Mouse (Mus musculus) stomach, embryonic 16.5 days (tissue): ENCODE results near the gene Nfatc4. TPM values are rescaled to one million over a fixed set of nuclear protein-coding genes. Genes with fewer than 3 reads are reported as not detected.

Experiments
- ATAC-seq: fragments of 200-750 bp; cut with Nextera tagmentation; 2 replicates; pipeline ENCODE4 v1.8.0; 2017; ENCODE audit warnings: moderate number of reproducible peaks, moderate TSS enrichment; ENCODE audit not compliant: insufficient read depth, low FRiP score
- H3K27ac ChIP-seq: fragments of 300-500 bp; sonication (generic); 2 replicates; pipeline ENCODE4 v1.5.1; 2014; ENCODE audit warnings: low read length
- H3K27me3 ChIP-seq: fragments of 300-500 bp; sonication (generic); 2 replicates; pipeline ENCODE4 v1.6.1; 2014; ENCODE audit warnings: low read length, control low read depth, mixed read lengths; ENCODE audit not compliant: control insufficient read depth, insufficient read depth
- H3K36me3 ChIP-seq: fragments of 300-500 bp; sonication (generic); 2 replicates; pipeline ENCODE4 v1.6.1; 2014; ENCODE audit warnings: low read length; ENCODE audit not compliant: control insufficient read depth, insufficient read depth
- H3K4me1 ChIP-seq: fragments of 300-500 bp; sonication (generic); 2 replicates; pipeline ENCODE4 v1.6.1; 2014; ENCODE audit warnings: low read length, control low read depth, mixed read lengths; ENCODE audit not compliant: control insufficient read depth, insufficient read depth
- H3K4me2 ChIP-seq: fragments of 300-500 bp; sonication (generic); 2 replicates; pipeline ENCODE4 v1.6.1; 2014; ENCODE audit warnings: low read depth, low read length, mixed read lengths
- H3K4me3 ChIP-seq: fragments of 300-500 bp; sonication (generic); replicated peaks from 2 replicates; pipeline ENCODE4 v1.5.1; 2014; ENCODE audit warnings: mild to moderate bottlenecking, low read length
- H3K9ac ChIP-seq: fragments of 300-500 bp; sonication (generic); 2 replicates; pipeline ENCODE4 v1.6.1; 2014; ENCODE audit warnings: low read length
- H3K9me3 ChIP-seq: fragments of 300-500 bp; sonication (generic); replicated peaks from 2 replicates; pipeline ENCODE4 v1.6.1; 2016; ENCODE audit warnings: low read length, control low read depth; ENCODE audit not compliant: control insufficient read depth
- WGBS: fragments of 180-500 bp; shearing (Covaris S2); extraction: QIAGEN DNeasy Blood & Tissue Kit; methylation state at CpG from one replicate; pipeline ENCODE4 v1.1.7; 2014; 5-methylcytosine and 5-hydroxymethylcytosine counted together
- polyA plus RNA-seq: library from polyadenylated mRNA; unstranded; fragments of >200 nt; fragmentation: Nextera tagmentation; extraction: Ambion mirVana; gene quantifications from 2 replicates; pipeline ENCODE4 v1.2.1, GENCODE M21; 2015

Nfatc4 gene
- polyA plus RNA-seq, 1 experiment from 2014 or later, result 33.9 TPM

DNA sequence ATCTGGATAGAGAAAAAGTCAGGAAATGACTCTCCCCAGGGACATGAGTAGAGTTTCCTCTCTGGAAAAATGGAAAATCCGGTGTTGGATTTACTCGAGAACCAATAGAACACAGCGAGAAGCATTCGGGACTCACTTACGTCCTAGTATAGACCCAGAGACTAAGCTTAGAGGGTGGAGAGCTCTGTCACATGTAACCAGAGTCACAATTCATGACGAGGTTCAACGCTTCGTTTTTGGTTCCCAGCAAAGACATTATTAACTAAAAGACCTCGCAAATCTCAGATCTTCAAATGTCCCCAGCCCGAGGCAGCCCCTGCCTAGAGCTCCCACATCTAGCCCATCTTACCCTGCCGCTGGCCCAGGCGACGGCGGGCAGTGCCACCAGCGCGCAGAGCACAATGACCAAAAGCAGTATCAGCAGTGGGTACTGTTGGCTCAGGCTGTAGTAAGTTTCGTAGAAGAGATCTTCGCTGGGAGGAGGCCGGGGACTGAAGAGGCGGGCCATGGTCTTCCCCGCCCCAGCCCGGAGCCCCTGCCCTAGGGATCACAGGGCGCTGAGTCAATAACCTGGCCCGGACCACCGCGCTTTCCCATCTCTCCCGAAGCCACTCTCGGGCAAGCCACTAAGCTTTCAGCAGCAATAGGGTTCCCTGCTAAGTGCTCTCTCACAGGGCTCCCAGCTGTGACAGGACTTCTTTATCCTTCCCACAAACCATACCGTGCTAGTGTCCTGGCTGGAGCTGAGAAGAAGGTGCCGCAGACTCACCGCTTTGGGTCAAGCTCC is 39.6 kb upstream of the Nfatc4 start:
- H3K9me3 ChIP-seq, result no peaks in the 10 kb centered on the region
- H3K4me3 ChIP-seq, result peak overlapping the region; percentile 49
- H3K9ac ChIP-seq, result peak overlapping the region; percentile 69
- peak overlapping the region; percentile 68 for H3K4me2 ChIP-seq
- H3K27me3 ChIP-seq, result 0 out of 2 replicates have a peak, but pooled peaks cover 8% of the 10 kb centered on the region
- 6% methylated on average over 31 of the region's 31 CpGs for WGBS
- peaks cover 26% of the 10 kb centered on the region; the same call in 1 of the 2 replicates for H3K4me1 ChIP-seq
- peak; percentile 46 for ATAC-seq
- peak overlapping the region; percentile 67 for H3K27ac ChIP-seq
- no peaks in the 10 kb centered on the region for H3K36me3 ChIP-seq

DNA sequence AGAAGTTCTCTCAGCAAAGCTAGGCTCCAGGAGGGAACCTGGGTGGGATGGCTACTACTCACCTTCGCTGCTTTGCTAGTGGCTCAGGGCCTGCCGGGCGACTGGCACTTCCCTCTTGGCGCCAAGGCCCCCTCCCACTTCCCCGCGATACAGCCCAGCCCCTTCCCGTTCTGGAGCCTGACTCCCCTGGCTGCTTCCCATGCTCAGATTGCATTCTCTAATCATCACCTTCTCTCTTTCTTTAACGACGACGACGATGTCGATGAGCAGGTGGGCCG is 39.0 kb upstream of the Nfatc4 start, which contains the start of gene Adcy4:
Adcy4 (minus strand) TSS at position 138 of the 278 bp plus-strand sequence.
- Histone ChIP-seq H3K27ac (peak within 1 kb of the TSS; percentile 67), H3K9me3 (no peaks in the 10 kb centered on the region), H3K4me1 (peaks cover 29% of the 10 kb centered on the region; the same call in 1 of the 2 replicates), H3K9ac (peak within 1 kb of the TSS; percentile 69), H3K4me2 (peak within 1 kb of the TSS; percentile 68), H3K27me3 (0 out of 2 replicates have a peak, but pooled peaks cover 8% of the 10 kb centered on the region), H3K36me3 (no peaks in the 10 kb centered on the region), H3K4me3 (peak within 1 kb of the TSS; percentile 49)
- 15% methylated on average over 13 of the region's 13 CpGs for WGBS
- no peak for ATAC-seq

DNA sequence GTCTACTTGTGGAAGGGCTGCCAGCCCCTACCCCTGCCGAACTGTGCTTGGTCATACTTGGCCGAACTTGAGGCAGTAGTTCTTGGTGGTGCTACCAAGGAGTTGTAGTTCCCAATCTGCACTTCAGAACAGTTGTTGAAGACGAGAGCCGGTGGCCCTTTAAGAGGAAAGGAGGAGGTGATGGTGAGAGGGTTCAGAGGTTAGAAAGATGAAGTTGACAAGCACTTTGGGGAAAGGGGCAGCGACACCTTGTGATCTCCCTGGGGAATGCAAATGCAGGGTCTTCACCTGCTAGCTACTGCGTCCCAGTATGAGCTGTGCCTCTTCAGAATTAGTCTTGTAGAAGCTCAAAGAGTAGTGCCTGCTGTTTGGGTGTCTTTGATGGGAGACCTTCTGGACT is 37.7 kb upstream of the Nfatc4 start:
- no peak overlapping the region for H3K9ac ChIP-seq
- H3K27me3 ChIP-seq, result 0 out of 2 replicates have a peak, but pooled peaks cover 8% of the 10 kb centered on the region
- no peak for ATAC-seq
- WGBS, result 42% methylated on average over 6 of the region's 6 CpGs
- no peak overlapping the region for H3K4me2 ChIP-seq
- H3K27ac ChIP-seq, result no peak overlapping the region
- no peaks in the 10 kb centered on the region for H3K36me3 ChIP-seq
- no peaks in the 10 kb centered on the region for H3K9me3 ChIP-seq
- H3K4me1 ChIP-seq, result peaks cover 29% of the 10 kb centered on the region; the same call in 1 of the 2 replicates
- H3K4me3 ChIP-seq, result no peak overlapping the region

DNA sequence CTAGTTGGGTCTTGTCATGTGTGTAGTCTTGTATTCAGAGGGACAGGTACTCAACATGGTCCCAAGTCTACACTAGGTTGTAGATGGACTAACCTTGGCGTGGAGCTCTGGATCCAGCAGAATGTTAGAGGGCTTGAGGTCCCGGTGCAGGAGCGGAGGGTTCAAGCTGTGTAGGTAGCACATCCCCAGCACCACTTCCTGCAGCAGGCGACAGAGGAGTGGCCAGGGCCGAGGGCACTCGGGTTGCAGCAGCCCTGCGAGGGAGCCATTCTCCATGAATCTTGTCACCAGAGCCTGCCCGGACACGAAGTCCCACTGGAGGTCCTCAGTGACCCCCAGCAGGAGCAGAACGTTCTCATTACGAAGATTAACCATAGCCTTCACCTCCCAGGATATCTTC is 35.2 kb upstream of the Nfatc4 start:
- ATAC-seq, result no peak
- Histone ChIP-seq H3K9me3 (no peaks in the 10 kb centered on the region), H3K36me3 (no peaks in the 10 kb centered on the region), H3K27ac (no peak overlapping the region), H3K4me2 (peak overlapping the region; percentile 72), H3K4me3 (peak overlapping the region; percentile 51), H3K4me1 (peaks cover 17% of the 10 kb centered on the region; the same call in 1 of the 2 replicates), H3K27me3 (0 out of 2 replicates have a peak, but pooled peaks cover 8% of the 10 kb centered on the region), H3K9ac (peak overlapping the region; percentile 71; the same call in 1 of the 2 replicates)
- 42% methylated on average over 11 of the region's 11 CpGs for WGBS

DNA sequence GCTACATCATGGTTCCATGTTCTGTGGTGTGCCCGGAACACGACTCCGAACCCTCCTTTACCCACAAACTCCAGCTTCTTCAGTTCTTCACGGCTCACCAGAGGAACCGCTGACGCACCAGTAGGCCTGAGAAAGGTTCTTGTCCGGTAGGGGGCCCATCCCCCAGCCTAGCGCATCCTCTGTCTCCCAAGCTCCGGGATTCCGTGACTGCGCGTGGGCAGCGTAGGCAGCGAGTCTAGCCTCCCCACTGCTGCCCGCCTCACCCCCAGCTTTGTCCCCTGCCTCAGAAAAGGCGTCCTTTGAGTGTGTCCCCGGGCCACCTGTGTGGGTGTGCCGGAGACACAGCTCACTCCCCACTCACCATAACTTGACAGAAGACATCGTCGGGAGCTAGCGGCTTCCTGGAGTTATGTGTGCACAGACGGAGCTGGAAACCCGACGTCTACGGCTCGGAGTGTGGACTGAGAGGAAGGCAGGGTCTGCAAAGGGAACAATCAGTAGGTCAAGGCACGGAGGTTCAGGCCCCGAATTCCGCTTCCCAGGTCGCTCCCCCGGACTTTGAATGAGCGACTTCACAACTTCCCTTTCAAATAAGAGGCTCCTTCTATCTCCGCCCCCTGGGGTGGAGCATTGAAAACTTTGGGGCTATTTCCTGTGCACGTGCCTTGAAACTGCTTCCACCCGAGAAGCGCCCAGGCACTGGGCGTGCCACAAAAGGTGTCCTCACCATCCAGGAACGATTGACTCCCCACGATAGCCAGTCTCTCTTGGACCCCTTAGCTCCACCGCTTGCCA is 34.5 kb upstream of the Nfatc4 start, which contains the start of gene Ripk3:
Ripk3 (minus strand) TSS at position 610 of the 795 bp plus-strand sequence.
- Histone ChIP-seq H3K4me2 (peak within 1 kb of the TSS; percentile 72), H3K9me3 (no peaks in the 10 kb centered on the region), H3K36me3 (no peaks in the 10 kb centered on the region), H3K4me3 (peak within 1 kb of the TSS; percentile 51), H3K4me1 (peaks cover 13% of the 10 kb centered on the region; the same call in 1 of the 2 replicates), H3K27me3 (0 out of 2 replicates have a peak, but pooled peaks cover 8% of the 10 kb centered on the region), H3K27ac (no peak within 1 kb of the TSS), H3K9ac (peak within 1 kb of the TSS; percentile 71)
- ATAC-seq, result no peak
- WGBS, result 4% methylated on average over 40 of the region's 40 CpGs

DNA sequence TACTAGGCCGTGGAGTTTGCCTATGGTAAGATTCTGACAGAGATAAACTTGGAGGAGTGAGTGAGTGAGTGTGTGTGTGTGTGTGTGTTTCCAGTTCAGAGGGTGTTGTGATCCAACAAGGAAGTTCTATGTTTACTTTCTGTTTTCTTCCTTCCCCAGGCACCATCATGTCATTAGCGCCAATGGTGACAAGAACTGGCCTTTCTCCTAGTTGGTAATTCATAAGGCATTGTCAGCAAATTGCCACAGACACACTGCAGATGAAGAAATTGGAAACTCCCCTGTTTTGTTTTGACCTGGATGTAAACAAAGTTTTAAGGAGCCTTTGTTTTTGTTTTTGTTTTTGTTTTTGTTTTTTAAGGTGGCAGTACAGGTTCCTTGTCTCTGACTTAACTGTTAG is 29.5 kb upstream of the Nfatc4 start:
- Histone ChIP-seq H3K27me3 (no peaks in the 10 kb centered on the region), H3K36me3 (no peaks in the 10 kb centered on the region), H3K4me2 (no peak overlapping the region), H3K4me1 (peaks cover 2% of the 10 kb centered on the region; the same call in 1 of the 2 replicates), H3K9ac (no peak overlapping the region), H3K4me3 (no peak overlapping the region), H3K9me3 (no peaks in the 10 kb centered on the region), H3K27ac (no peak overlapping the region)
- no peak for ATAC-seq
- 50% methylated on average over 2 of the region's 2 CpGs for WGBS

DNA sequence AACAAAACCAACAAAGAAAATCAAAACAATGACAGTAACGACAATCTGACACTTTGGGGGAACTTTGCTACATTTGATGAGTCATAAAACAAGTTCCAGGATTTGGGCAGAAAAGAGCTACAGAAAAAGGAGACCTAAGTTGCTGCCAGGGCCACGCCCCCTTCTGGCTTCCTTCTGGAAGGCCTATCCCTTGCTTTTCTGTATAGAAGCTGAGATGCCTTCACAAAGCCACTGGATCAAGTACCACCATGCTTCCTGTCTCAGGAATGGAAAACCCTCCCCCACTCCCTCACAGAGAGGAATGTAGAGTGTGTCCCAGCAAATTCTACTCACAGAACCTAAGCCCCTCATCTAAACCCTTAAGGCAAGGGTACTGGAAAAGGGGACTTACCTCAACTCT is 29.0 kb upstream of the Nfatc4 start:
- no peaks in the 10 kb centered on the region for H3K27me3 ChIP-seq
- no peaks in the 10 kb centered on the region for H3K4me1 ChIP-seq
- no peak overlapping the region for H3K27ac ChIP-seq
- no peaks in the 10 kb centered on the region for H3K36me3 ChIP-seq
- H3K9ac ChIP-seq, result no peak overlapping the region
- H3K4me2 ChIP-seq, result no peak overlapping the region
- no peak overlapping the region for H3K4me3 ChIP-seq
- ATAC-seq, result no peak
- H3K9me3 ChIP-seq, result no peaks in the 10 kb centered on the region
- 55% methylated on average over 2 of the region's 2 CpGs for WGBS

DNA sequence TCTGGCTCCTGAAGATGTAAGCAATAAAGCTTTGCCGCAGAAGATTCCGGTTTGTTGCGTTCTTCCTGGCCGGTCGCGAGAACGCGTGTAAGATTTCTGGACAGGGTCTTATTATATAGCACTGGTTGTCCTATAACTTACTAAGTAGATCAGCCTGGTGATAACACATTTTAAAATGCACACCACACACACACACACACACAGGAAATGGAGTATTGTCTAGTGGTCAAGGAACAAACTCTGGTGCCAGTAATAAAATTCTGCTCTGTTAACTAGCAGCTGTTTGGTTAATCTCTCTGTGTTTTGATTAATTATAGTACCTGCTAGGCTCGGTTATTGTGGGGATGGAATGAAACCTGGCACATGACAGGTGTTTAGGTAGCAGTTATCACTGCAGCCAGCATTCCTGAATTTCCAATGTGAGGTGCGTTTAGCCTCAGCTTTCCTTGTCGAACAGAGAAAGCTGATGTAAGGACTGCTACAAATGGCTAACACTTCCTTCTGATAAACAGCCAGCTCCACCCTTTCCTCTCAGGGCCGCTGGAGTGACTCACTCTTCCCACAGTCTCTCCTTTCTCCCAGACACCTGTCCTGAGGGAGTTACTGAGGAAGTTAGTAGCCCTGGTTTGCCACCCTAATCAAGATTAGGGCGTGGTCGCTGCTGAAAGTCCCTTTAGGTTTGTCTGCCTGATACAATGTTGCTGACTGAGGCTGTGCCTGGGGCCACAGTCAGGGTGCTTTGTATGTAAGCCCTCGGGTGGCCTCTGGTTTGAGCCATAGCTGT is 27.4 kb upstream of the Nfatc4 start:
- 67% methylated on average over 15 of the region's 15 CpGs for WGBS
- ATAC-seq, result peak; percentile 93
- H3K9ac ChIP-seq, result no peak overlapping the region
- H3K4me2 ChIP-seq, result no peak overlapping the region
- H3K4me3 ChIP-seq, result no peak overlapping the region
- H3K9me3 ChIP-seq, result no peaks in the 10 kb centered on the region
- H3K27ac ChIP-seq, result peak overlapping the region; percentile 81
- no peaks in the 10 kb centered on the region for H3K36me3 ChIP-seq
- H3K4me1 ChIP-seq, result no peaks in the 10 kb centered on the region
- no peaks in the 10 kb centered on the region for H3K27me3 ChIP-seq
